Mouse (Mus musculus) T-helper 1 cell (primary cell): Measurements from ENCODE around the gene Susd4.

Experiments used
- in situ Hi-C: fragments of 300-600 bp; cut with MboI, MseI; formaldehyde crosslinking; loops from one replicate; pipeline ENCODE4 v1.15.1; 2025; ENCODE audit warnings: high pct_unique_total_duplicates

Susd4 gene

DNA sequence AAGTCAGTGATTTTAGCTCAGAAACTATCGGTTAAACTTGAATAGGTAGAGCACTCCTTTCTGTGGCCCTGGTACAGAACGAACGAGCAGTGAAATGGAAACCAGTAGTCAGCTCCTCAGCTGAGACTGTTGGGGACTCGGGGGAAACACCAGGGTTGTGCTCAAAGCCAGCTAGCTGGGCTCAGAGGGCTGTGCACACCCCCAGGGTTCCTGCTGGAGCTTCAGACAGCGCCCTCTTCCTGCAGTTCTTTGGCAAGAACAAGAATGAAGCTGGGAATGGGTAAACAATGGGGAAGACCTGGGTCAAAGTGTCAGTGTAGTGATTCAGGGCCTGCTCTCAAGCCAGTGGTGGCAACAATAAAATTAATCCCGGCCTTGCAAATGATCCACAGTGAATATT is 88.5 kb downstream of the Susd4 start:
- in situ Hi-C loops: no loop called here

DNA sequence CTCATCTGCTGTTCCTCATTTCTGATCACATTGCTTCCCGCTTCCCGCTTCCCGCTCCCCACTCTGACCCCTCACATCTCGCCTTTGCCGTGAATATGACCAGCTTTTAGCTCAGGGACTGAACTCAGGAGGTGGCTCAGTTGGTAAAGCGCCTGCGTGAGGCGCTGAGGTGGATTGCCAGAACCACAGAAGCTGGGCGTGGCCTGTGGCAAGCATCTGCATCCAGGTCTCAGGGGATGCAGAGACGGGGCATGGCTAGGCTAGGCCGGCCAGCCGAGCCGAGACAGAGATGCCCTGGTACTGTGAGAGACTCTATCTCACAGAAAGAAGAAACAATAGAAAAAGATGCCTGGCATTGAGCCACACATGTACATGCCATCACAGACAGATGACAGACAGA is 93.0 kb downstream of the Susd4 start:
- in situ Hi-C loops: no loop called here

DNA sequence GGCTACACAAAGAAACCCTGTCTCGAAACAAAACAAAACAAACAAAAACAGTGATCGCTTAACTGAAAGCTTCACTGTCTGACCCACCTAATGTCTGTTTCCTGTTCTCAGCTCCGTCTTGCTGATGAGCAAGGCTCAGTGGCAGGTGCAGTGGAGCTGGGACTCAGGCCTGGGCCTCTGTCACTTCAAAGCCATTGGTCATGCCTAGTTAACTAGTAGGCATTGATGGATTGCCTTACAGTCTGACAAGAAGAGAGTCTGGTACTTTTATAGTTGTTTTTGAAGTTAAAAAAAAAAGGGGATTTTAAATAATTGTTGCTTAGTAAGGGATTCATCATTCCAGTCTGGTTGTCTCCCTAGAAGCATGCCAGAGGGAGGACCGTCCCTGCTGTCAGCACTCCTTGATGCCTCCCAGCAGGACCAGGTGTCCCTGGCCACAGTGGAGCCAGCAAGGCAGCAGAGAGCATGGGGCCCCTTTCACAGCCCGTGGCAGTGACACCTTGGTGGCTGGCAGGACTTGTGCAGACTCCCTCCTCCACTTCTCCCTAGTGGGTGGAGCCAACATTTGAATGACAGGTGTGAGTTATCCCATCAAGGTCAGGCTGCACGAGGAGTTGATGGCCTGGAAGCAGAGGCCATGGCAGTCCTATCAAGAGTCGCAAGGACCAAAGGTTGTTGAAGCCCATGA is 98.2 kb downstream of the Susd4 start:
- in situ Hi-C loops: loop anchor here (10.0 kb wide), 1 partner anchor 723 kb away; no protein-coding TSS in a partner anchor

DNA sequence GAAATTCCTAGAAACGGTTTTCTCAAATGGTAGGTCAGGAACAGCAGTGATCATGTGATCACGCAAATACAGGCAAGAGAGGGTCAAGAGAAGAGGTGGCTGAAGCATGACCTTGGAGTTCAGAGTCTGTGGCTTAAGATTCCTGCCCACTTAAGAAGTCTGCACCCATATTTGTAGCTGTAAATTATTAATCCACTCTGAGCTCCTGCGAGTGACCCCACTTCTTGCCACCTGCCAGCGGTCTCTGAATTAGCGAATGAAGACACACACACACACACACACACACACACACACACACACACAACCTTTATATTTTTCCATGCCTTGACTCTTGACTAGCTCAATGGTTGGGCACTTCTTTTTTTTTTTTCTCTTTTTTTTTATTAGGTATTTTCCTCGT is 99.7 kb downstream of the Susd4 start:
- in situ Hi-C loops: loop anchor here (10.0 kb wide), 1 partner anchor 721 kb away; no protein-coding TSS in a partner anchor

DNA sequence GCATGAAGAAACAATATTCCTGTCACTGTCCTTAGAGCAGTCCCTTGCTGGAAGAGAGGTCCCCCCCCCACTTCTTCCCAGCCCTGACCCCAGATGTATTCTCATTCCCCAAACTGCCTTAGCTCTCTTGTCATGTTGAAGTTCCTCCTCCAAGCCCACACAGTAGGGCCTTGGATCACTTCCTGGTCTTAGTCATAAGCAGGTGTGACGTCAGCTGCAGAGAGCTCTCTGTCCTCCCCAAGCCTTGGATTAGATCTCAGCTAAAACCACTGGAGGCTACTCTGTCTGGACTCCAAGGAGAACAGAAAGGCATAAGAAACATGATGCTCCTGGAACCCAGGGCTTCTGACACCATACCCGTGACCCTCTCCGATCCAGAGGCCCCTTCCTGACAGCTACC is 104.2 kb downstream of the Susd4 start:
- in situ Hi-C loops: loop anchor here (10.0 kb wide), 1 partner anchor 717 kb away; no protein-coding TSS in a partner anchor

DNA sequence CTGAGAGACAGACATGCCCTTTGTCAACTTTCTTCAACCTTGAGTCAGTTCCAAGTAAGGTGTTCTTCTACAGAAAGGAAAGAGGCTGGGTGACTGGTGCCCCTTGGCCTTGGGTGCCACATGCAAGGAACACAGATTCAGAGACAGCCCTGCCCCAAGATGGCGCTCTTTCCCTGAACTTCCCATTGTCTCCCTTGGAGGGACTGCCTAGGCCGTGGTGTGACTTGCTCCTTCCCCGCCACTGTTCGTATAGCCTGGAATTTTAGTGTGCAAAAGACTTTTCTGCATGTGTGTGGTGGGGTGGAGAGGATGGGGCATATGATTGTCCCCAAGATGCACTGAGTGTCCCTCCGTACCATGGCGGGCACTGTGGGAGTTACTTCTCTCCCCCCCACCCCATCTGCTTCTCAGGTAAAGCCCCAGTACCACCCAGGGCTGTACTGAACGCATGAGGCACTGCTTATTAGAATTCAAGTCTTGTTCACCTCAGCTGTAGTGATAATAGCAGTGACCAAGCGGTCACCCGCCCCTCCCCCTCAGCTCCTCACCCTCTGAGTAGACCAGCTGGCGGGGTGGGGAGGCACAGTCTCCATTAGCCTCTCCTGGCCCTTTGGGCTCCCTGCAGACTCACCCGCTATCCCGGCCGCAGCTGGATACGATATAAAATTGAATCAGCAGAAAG is 104.9 kb downstream of the Susd4 start:
- in situ Hi-C loops: loop anchor here (10.0 kb wide), 1 partner anchor 716 kb away; no protein-coding TSS in a partner anchor

DNA sequence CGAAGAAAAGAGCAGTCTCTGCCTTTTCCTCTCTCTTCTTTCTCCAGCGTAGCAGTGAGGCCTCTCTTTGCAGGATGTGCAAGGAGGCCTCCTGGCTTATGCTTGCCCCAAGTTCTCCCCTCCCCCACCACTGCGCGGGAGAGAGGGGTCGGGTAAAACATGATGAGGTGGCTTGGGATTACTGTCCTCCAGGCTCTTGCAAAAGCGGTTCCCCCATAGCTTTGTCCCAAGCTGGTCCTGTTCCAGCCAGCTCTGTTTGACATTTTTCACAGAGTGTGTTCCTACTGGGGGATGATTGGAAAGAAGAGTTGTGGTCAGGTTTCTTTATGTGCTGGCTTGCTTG is 105.4 kb downstream of the Susd4 start:
- in situ Hi-C loops: loop anchor here (10.0 kb wide), 1 partner anchor 716 kb away; no protein-coding TSS in a partner anchor

DNA sequence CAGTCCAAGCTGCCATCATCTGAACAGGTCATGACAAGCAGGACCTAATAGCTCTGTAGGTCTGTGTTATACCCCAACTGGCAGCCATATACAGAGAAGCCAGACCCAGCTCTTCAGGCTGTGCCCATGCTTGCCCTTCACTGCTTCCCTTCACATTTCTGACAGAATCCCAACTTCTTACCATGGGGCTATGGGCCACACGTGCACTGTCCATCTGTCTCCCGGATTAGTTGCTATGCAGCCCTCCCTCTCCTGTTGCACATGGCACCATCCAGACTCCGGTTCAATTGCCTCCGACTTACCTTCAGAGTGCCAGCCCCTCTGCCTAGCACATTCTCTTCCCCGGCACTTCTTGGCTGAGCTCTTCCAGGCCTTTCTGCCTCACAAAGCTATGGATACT is 114.5 kb downstream of the Susd4 start:
- in situ Hi-C loops: no loop called here

DNA sequence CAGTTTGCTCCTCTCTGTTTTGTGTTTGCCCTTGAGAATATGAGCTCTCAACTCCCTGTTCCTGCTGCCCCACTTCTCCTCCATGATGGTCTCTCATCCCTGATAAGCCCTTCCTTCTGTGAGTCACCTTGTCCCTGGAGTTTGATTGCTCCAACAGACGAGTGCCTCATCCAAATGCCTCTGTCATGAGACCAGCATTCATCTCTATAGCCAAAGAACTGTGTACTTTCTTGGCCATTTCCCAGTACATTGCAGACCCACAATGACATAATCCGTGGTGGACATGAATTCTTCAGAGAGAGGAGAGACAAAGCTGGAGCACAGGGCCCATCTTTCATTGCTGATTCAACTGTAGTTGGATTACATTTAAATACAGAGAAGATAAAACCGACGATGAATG is 115.1 kb downstream of the Susd4 start:
- in situ Hi-C loops: no loop called here

DNA sequence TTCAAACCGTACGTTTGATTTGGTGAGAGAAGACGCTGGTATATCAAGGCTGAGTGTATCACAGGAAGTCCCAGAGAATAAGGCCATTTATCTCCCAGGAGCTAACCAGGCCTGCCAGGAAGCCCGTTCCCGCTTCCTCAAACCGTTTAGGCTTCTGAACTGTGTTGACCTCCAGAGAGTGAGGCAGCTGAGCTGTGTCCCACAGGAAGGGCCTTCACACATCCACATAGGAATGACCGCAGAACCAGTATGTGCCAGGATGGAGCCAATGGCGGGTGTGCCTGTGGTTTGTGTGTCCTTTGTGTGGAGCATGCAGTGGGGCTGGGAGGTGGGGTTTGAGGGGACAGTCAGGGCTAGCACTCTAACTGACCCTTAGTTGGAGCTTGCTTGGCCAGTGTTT is 117.6 kb downstream of the Susd4 start:
- in situ Hi-C loops: no loop called here

DNA sequence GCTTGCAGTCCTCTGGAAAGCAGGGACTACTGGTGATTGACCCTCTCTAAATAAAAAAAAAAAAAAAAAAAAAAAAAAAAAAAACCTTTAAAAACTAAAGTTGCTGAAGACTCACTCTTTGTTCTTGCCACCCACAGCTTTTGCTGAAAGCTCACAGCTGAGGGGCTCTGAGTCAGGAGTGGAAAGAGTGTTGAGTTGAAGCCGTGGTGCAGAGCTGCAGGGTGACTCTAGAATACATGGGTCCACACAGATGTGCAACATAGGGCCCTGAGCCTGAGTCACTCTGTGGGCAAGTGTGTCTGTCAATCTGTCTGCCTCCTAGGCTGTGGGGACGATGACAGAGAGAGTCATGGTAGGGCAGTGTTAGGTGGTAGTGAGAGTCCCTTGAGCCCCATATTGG is 119.0 kb downstream of the Susd4 start:
- in situ Hi-C loops: no loop called here

DNA sequence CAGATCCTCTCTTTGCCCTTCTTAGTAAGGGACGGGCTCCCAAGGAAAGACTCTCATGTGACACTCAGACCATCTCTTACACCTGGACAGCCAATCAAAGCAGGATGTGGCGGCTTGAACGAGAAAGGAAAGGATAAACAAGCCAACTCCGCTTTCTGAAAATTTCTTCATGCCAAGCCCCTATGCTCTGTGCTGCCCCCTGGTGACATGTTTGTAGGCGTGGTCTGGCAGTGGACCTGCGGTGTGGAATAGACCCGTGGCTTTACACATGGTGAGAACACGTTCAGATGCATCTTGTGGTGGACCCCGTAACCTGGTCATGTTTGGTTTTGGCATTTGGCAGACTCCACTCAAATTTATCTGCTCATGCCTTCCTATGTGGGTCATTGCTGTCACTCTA is 132.0 kb downstream of the Susd4 start:
- in situ Hi-C loops: no loop called here

DNA sequence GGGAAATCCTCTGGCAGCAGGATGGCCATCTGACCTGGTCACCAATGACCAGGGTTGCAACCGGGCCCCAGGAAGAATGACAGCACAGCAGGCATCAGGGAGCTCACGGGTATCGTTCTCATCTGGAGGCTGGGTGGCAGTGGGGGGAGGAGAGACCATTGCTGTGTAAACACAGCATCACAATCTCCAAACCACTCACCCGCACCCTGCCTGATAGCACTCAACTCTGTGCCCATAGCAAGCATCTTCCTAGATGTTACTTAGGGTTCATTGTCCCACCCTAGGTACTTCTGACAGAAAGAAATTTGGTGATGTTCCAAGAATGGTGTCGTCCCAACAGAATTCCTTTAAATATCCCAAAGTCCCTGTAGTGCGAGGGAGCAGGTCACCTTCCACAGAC is 133.4 kb downstream of the Susd4 start:
- in situ Hi-C loops: no loop called here

DNA sequence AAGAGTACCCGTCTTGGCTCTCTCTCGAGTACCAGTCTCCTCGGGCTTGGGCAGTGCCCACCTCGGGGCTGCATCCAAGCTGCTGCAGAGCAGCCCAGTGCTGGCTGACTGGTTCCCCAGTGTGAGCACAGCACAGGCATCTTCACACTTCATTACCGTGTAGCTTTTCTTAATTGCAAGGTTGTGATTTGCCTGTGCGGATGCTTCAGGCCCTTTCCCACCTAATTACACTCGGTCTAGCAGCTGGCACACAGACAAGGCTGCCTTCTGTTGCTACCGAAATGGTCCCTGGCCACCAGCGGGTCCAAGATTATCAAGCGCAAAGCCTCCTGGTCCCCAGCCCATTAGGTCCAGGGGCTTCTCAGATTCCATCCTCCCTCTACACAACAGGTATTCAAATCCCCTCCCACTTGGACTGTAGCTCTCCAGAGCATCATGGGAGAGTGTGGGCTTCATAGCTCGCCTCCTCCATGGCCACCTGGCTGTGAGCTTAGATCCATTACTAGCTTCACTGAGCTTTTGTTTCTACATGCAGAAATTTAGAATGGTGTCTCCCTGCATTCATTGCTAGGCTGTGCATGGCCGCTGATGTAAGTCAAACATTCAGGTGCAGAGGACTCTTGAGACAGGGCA is 134.0 kb downstream of the Susd4 start:
- in situ Hi-C loops: no loop called here

DNA sequence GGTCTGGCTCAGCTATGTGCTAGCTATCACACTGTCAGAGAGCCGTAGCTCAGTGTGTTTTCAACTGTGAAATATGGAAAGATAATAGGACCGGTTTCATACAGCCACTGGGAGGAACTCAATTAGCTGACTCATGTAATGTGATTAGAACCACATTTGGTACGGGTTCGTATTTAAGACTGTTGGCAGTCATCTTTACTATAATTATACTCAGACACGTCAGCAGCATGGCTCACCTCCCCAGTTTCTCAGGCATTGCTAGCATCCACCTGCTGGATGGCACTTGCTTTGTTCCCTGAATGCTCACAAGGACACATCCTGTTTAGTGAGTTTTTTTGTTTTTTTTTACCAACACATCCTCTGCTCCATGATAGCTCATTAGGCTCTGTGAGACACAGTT is 138.4 kb downstream of the Susd4 start:
- in situ Hi-C loops: no loop called here

DNA sequence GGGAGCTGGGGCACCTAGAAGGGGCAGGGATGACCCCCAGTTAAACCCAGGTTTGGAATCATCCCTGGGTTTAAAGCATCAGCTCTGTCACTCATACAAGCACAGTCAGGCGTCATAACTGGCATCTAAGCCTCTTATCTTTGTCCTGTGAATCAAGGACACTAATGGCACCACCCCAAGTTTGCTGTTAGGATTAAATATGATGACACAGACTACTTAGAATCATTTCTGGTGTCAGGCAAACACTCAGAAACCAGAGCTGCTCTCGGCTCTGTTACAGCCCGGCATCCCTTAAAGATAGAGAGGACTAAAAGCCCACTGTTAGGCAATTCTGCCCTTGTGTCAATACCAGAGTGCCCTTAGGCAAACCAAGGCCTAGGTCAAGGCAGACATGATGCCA is 139.2 kb downstream of the Susd4 start:
- in situ Hi-C loops: no loop called here

DNA sequence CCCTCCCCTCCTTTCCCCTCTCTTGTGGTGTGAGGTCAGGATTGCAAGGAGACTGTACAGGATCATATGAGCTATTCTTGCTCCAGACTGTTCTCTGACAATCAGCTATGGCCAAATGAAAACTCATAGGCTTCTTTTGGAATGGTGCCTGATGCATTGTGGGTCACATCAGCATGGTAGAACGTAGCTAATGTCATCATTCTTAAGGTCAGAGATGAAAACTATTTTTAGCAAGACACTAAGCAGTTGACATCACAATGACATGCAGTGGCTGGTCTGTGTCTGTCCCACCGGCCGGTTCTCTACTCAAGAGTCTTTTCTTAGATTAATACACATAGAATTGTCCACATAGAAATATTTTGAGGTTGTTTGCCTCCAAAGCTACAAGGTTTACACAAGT is 142.0 kb downstream of the Susd4 start:
- in situ Hi-C loops: no loop called here

DNA sequence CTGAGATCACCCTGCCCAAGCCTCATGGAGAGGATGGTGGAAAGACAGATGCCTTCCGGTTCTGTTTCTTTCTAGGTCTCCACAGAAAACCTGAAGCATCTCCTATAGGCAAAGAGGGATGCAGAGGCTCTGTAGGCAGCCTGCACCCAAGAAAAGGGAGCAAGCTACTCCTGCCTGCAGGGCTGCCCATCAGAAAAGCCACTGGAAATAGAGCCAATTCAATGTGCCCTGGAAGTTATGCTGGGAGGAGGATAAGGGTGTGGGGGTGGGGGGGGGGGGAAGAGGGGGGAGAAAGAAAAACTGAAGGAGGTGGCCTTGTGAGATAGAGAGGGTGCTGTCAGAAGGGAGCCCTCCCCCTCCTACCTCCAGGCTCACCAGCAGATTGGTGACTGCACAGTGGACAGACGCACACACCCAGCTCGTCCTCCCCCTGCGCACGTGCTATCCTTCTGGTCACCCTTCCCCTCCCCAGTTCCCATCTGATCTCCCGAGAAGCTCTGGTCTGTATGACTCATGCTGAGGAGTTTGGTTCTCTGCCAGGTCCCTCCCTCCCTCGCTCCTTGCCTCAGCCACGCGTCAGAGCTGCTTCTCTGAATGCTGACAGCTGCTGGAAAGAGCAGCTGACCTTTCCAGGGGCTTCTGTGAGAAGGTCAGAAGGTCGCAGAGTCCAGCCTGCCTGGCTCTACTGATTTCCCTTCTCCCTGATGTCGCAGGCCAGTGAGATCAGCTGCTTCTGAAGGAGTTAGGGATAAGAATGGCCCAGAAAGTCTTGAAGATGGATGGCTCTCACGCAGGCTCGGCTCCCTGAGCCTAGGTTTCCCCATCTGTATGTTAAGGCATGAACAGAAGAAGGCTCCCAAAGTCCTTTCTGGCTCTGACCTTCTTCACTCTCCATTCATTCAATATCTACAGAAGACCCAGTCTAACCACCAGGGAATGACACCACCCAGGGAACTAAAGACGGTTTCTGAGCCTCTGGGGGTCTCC is 144.7 kb downstream of the Susd4 start:
- in situ Hi-C loops: no loop called here

DNA sequence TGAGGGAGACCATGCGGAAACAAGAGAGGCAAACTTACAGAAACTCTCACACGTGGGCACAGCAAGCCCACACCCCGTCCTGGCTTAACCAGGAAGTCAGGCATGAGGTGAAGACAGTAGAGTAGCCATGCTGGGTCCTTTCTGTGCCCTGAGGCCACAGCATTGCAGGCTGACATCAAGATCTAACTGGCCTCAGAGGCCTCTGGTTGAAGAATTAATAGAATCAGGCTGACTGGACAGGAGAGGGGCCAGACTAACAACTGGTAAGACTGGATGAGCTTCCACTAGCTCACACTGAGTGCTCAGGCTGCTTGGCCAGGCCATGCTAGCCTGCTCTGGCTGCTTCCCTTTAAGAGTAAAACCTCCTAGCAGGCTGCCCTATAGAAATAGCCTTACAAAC is 145.4 kb downstream of the Susd4 start:
- in situ Hi-C loops: no loop called here

DNA sequence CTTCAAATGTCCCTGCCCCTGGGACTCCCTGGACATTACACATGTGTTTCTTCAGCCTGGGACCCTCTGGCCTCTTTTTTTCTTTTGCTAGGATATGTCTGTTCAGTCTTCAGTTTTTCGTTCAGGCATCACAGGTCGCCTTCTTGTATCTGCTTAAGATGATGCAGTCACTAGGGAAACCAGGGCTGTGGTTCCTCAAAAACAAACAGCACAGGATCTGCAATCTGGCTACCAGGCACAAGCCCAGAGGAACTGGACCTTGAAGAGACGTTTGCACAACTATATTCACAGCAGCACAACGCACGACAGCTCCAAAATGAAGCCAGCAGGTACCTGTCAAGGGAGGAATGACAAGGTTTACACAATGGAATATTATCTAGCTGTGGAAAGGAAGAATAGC is 145.9 kb downstream of the Susd4 start:
- in situ Hi-C loops: no loop called here

DNA sequence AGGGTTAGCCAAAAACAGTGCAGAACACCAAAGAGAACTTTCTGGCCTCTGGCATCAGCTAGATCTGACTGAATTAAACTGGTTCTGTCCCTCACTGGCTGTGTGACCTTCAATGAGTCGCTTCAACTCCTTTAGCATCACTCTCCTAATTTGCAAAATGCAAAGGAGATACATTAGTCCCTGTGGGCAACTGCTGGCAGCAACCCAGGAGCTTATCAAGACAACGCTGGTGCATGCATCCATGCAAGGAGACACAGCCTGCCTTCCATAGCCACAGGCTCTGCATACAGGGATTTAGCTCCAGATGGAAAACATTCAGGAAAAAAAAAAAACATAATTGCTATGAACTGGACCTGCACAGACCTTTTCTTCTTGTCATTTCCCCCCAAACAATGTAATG is 148.9 kb downstream of the Susd4 start:
- in situ Hi-C loops: no loop called here
